Mouse (Mus musculus): Measurements from ENCODE around the gene B3galt6. TPM values are rescaled to one million over a fixed set of nuclear protein-coding genes. Genes with fewer than 3 reads are reported as not detected.

Gene B3galt6
- 5.3 and 5.4 TPM in 2 replicates for polyA plus RNA-seq (2011; ENCODE audit: insufficient read length, low read depth, missing spikeins)

DNA sequence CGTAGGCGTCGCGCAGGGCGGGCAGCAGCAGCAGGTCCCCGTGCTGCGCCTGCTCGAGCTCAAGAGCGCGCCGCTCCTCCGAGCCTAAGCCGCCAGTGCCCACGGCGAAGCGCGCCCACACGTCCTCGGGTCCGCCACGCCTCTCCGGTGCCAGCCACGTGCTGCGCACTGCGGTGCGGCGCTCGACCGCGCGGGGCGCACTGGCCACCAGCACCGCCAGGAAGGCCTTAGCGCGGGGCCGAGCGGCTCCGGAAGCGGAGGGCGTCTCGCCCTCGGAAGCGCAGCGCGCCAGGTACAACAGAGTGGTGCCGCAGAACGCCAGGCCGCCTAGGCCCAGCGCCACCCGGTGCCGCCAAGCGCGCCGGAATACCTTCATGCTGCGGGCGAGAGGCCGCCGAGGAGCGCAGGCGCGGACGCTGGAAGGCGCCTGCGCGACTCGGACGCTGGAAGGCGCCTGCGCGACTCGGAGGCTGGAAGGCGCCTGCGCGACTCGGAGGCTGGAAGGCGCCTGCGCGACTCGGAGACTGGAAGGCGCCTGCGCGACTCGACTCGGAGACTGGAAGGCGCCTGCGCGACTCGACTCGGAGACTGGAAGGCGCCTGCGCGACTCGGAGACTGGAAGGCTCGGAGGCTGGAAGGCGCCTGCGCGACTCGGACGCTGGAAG, at the start of gene B3galt6, which contains the start of gene Sdf4:
Gene B3galt6 (minus strand): TSS at position 409 of the 665 bp plus-strand sequence.
Gene Sdf4 (plus strand): TSS at position 632 of the 665 bp plus-strand sequence.
- Histone ChIP-seq H3K27ac (ENCODE audit: insufficient read depth, low read length) (peak within 1 kb of the TSS; percentile 93), H3K4me1 (ENCODE audit: control insufficient read depth, insufficient read depth, low read length) (peaks cover 3% of the 10 kb centered on the region; the same call in 1 of the 2 replicates), H3K4me3 (ENCODE audit: insufficient read depth, low read length) (peak within 1 kb of the TSS; percentile 98)
- TF ChIP-seq POLR2A (IDR thresholded peaks at IDR 0.05; ENCODE audit: low read depth, low read length) (peak; percentile 65), CTCF (IDR thresholded peaks at IDR 0.05; ENCODE audit: borderline replicate concordance, insufficient read depth, low read length) (peak; percentile 50)

DNA sequence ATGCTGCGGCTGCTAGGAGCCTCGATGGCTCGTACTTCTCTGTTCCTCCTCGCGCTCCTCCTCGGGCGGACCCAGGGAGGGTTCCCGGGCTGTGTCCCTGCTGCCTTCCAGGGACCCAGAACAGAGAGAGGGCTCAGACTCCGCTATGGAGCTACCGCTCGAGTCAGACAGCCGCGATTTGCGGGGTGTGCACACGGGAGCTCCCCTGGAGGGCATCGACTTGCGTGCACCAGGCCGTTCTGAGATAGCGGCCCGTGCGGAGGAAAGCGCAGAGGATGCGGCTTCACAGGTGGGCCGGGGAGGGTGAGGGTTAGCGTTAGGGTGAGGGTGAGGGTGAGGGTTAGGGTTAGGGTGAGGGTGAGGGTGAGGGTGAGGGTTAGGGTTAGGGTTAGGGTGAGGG, 42.5 kb upstream of the B3galt6 start:
- H3K27ac ChIP-seq (ENCODE audit: insufficient read depth, low read length), result no peak overlapping the region
- H3K4me3 ChIP-seq (ENCODE audit: insufficient read depth, low read length), result no peak overlapping the region
- TF ChIP-seq POLR2A (IDR thresholded peaks at IDR 0.05; ENCODE audit: low read depth, low read length), result no peak
- TF ChIP-seq CTCF (IDR thresholded peaks at IDR 0.05; ENCODE audit: borderline replicate concordance, insufficient read depth, low read length), result no peak
- H3K4me1 ChIP-seq (ENCODE audit: control insufficient read depth, insufficient read depth, low read length), result 0 out of 2 replicates have a peak, but pooled peaks cover 4% of the 10 kb centered on the region

DNA sequence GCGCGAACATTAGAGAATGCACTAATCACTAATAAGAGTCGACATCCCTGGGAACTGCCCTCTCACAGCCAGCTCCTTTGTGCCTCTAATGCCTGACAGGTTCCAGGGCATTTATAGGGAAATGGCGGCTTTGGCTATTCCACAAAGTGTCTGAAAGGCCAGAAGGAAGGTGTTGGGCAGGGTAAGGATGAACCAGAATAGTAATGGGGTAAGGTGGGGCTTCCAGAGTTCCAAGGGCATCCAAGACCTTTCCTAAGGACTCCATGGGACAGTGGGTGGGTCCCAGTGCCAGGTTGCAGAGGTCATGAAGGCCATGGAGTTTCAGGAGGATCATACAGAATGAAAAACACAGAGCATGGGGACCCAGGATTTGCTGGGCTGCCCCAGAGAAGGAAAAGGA, 41.9 kb upstream of the B3galt6 start:
- no peak overlapping the region for H3K27ac ChIP-seq (ENCODE audit: insufficient read depth, low read length)
- H3K4me3 ChIP-seq (ENCODE audit: insufficient read depth, low read length), result no peak overlapping the region
- 0 out of 2 replicates have a peak, but pooled peaks cover 4% of the 10 kb centered on the region for H3K4me1 ChIP-seq (ENCODE audit: control insufficient read depth, insufficient read depth, low read length)
- TF ChIP-seq CTCF (IDR thresholded peaks at IDR 0.05; ENCODE audit: borderline replicate concordance, insufficient read depth, low read length) (no peak), POLR2A (IDR thresholded peaks at IDR 0.05; ENCODE audit: low read depth, low read length) (no peak)

GRCm38 (mm10) chr4:156033476-156034119, 41.1 kb upstream of the B3galt6 start:
- TF ChIP-seq POLR2A (IDR thresholded peaks at IDR 0.05; ENCODE audit: low read depth, low read length) (no peak), CTCF (IDR thresholded peaks at IDR 0.05; ENCODE audit: borderline replicate concordance, insufficient read depth, low read length) (peak; percentile 46; the same call in 1 of the 2 replicates)
- Histone ChIP-seq H3K27ac (ENCODE audit: insufficient read depth, low read length) (no peak overlapping the region), H3K4me3 (ENCODE audit: insufficient read depth, low read length) (no peak overlapping the region), H3K4me1 (ENCODE audit: control insufficient read depth, insufficient read depth, low read length) (0 out of 2 replicates have a peak, but pooled peaks cover 4% of the 10 kb centered on the region)

DNA sequence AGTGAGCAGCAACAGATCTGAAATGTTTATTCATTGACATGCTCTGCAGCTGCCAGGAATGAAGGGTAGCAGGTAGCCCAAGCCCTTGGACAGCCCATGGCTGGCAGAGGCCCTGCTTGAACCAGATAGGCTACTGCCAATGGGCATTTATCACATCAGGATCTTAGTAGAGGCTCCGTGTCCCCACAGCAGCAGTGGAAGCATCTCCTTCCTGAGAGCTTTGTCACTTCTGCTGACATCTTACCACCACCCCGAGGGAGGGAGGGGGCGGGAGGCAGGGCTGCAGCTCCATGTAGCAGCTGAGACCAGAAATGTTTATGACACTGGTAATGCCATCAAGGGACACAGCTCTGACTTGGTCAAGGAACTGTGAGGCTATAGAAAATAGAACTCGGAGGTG, 40.4 kb upstream of the B3galt6 start:
- no peak overlapping the region for H3K4me3 ChIP-seq (ENCODE audit: insufficient read depth, low read length)
- H3K27ac ChIP-seq (ENCODE audit: insufficient read depth, low read length), result peak overlapping the region; percentile 74
- H3K4me1 ChIP-seq (ENCODE audit: control insufficient read depth, insufficient read depth, low read length), result 0 out of 2 replicates have a peak, but pooled peaks cover 4% of the 10 kb centered on the region
- TF ChIP-seq POLR2A (IDR thresholded peaks at IDR 0.05; ENCODE audit: low read depth, low read length), result no peak
- TF ChIP-seq CTCF (IDR thresholded peaks at IDR 0.05; ENCODE audit: borderline replicate concordance, insufficient read depth, low read length), result no peak

DNA sequence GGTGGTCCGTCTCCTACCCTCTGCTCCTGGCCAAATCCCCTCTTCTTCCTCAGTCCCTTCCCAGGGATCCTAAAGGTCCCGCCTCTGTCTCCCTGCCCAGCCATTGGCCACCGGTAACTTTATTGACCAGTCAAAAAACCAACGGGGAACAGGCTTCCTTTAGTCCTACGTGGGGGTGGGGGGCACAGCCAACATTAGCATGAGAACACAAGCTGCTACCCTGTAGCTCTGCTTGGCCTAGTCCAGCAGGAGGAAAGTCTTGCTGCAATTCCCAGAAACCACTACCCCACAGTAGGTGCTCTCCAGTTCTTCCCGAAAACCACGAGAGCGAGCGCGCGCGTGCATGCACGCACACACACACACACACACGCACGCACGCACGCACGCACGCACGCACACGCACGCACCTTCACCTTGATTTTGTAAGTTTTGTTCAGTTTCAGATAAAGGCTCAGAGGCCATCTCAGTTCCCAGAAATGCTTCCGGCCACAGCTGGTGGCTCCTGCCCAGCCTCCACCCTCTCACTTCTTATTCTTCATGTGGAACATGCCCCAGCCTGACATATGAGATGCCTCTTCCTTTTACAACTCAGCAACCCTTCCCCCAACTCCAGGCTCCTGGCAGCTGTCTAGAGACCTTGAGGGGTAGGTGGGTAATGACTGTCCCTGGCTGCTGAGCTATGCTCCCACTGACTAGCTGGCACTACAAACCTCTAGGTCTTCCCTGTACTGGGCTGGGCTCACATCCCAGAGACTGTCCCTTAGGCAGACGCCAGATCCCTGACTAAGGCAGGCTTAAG, 39.3 kb upstream of the B3galt6 start:
- Histone ChIP-seq H3K27ac (ENCODE audit: insufficient read depth, low read length) (peak overlapping the region; percentile 74), H3K4me3 (ENCODE audit: insufficient read depth, low read length) (peak overlapping the region; percentile 49), H3K4me1 (ENCODE audit: control insufficient read depth, insufficient read depth, low read length) (0 out of 2 replicates have a peak, but pooled peaks cover 4% of the 10 kb centered on the region)
- no peak for TF ChIP-seq CTCF (IDR thresholded peaks at IDR 0.05; ENCODE audit: borderline replicate concordance, insufficient read depth, low read length)
- peak; percentile 81 for TF ChIP-seq POLR2A (IDR thresholded peaks at IDR 0.05; ENCODE audit: low read depth, low read length)

GRCm38 (mm10) chr4:156031255-156031592, 38.8 kb upstream of the B3galt6 start:
- TF ChIP-seq CTCF (IDR thresholded peaks at IDR 0.05; ENCODE audit: borderline replicate concordance, insufficient read depth, low read length) (no peak), POLR2A (IDR thresholded peaks at IDR 0.05; ENCODE audit: low read depth, low read length) (no peak)
- peaks cover 6% of the 10 kb centered on the region for H3K4me1 ChIP-seq (ENCODE audit: control insufficient read depth, insufficient read depth, low read length)
- H3K27ac ChIP-seq (ENCODE audit: insufficient read depth, low read length), result peak overlapping the region; percentile 74; the same call in 1 of the 2 replicates
- H3K4me3 ChIP-seq (ENCODE audit: insufficient read depth, low read length), result peak overlapping the region; percentile 49

- TF ChIP-seq POLR2A (IDR thresholded peaks at IDR 0.05; ENCODE audit: low read depth, low read length), result no peak
- no peak for TF ChIP-seq CTCF (IDR thresholded peaks at IDR 0.05; ENCODE audit: borderline replicate concordance, insufficient read depth, low read length)
- no peak overlapping the region for H3K27ac ChIP-seq (ENCODE audit: insufficient read depth, low read length)
- peaks cover 6% of the 10 kb centered on the region for H3K4me1 ChIP-seq (ENCODE audit: control insufficient read depth, insufficient read depth, low read length)
- H3K4me3 ChIP-seq (ENCODE audit: insufficient read depth, low read length), result peak overlapping the region; percentile 49
Measured at GRCm38 (mm10) chr4:156030651-156031118, 38.2 kb upstream of the B3galt6 start.

DNA sequence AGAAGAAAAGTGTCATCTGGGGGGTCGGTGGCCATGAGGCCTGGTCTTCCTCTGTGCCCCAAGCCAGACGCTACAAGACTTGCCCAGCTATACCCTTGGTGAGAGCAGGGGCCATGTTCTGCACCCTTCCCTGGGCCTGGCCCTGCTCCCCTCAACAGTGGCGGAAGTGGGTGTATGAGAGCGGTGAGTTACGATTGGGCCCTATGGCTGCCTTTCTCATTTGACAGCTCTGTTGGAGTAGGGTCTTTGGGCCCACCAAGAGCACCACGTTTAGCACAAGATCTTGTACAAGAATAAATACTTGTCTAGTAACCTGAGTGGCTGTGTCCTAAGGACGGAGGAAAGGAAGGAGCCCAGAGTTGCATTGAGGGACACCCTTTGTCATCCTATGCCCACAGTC, 36.1 kb upstream of the B3galt6 start:
- peaks cover 6% of the 10 kb centered on the region for H3K4me1 ChIP-seq (ENCODE audit: control insufficient read depth, insufficient read depth, low read length)
- no peak for TF ChIP-seq CTCF (IDR thresholded peaks at IDR 0.05; ENCODE audit: borderline replicate concordance, insufficient read depth, low read length)
- TF ChIP-seq POLR2A (IDR thresholded peaks at IDR 0.05; ENCODE audit: low read depth, low read length), result no peak
- no peak overlapping the region for H3K27ac ChIP-seq (ENCODE audit: insufficient read depth, low read length)
- H3K4me3 ChIP-seq (ENCODE audit: insufficient read depth, low read length), result no peak overlapping the region
